Mouse (Mus musculus) ZHBTc4 (cell line): ENCODE measurements at regions not wholly inside any gene's neighbourhood (a gene's known extent, or its start where the extent isn't known, plus 50 kb on each side); places are given as distances from the start of the nearest gene placed in this dataset.

Experiments used
- DNase-seq: peaks from one replicate; pipeline ENCODE4 v3.0.0-alpha.2; 2011; ENCODE audit warnings: low read depth, low spot score

- DNase-seq = no peak
Observed at GRCm38 (mm10) chr15:6154706-6155105, 144.9 kb upstream of the Dab2 start.

- DNase-seq = peak; percentile 15
Observed at GRCm38 (mm10) chr15:6180261-6180660, 119.3 kb upstream of the Dab2 start.

- DNase-seq = no peak
Observed at GRCm38 (mm10) chr15:6183627-6184026, 116.0 kb upstream of the Dab2 start.

- no peak for DNase-seq
Observed at GRCm38 (mm10) chr15:6191845-6192244, 107.7 kb upstream of the Dab2 start.

GRCm38 (mm10) chr15:6207239-6207638 lies 92.3 kb upstream of the Dab2 start:
- no peak for DNase-seq

GRCm38 (mm10) chr15:6209301-6209700 lies 90.3 kb upstream of the Dab2 start:
- DNase-seq = peak; percentile 51

- DNase-seq = no peak
Observed at GRCm38 (mm10) chr15:6218087-6218486, 81.5 kb upstream of the Dab2 start.

- no peak for DNase-seq
Observed at GRCm38 (mm10) chr15:6225227-6225626, 74.4 kb upstream of the Dab2 start.

GRCm38 (mm10) chr15:6230618-6231017 lies 69.0 kb upstream of the Dab2 start:
- no peak for DNase-seq

GRCm38 (mm10) chr15:6231308-6232103 lies 68.1 kb upstream of the Dab2 start:
- DNase-seq = no peak

- no peak for DNase-seq
Observed at GRCm38 (mm10) chr15:6233621-6234020, 66.0 kb upstream of the Dab2 start.

- peak; percentile 5 for DNase-seq
Observed at GRCm38 (mm10) chr15:6236583-6236982, 63.0 kb upstream of the Dab2 start.

GRCm38 (mm10) chr15:6237726-6238125 lies 61.9 kb upstream of the Dab2 start:
- peak; percentile 24 for DNase-seq

- peak; percentile 82 for DNase-seq
Observed at GRCm38 (mm10) chr15:6238133-6238532, 61.5 kb upstream of the Dab2 start.

- no peak for DNase-seq
Observed at GRCm38 (mm10) chr15:6238755-6239154, 60.8 kb upstream of the Dab2 start.

- no peak for DNase-seq
Observed at GRCm38 (mm10) chr15:6242132-6242531, 57.5 kb upstream of the Dab2 start.

- no peak for DNase-seq
Observed at GRCm38 (mm10) chr15:6244401-6244800, 55.2 kb upstream of the Dab2 start.

- DNase-seq = no peak
Observed at GRCm38 (mm10) chr15:6245950-6246894, 53.4 kb upstream of the Dab2 start.

- DNase-seq = no peak
Observed at GRCm38 (mm10) chr15:6248470-6248869, 51.1 kb upstream of the Dab2 start.
